Mouse (Mus musculus) MEL (cell line): ENCODE measurements around the gene Kidins220. TPM values are rescaled to one million over a fixed set of nuclear protein-coding genes. Genes with fewer than 3 reads are reported as not detected.

Source experiments
- DNase-seq: peaks from one replicate; pipeline ENCODE4 v3.0.0; 2011; ENCODE audit warnings: low read depth, low spot score
- H3K27ac ChIP-seq: 2 replicates; pipeline ENCODE4 v1.5.1; 2012; ENCODE audit warnings: low read depth, mild to moderate bottlenecking, control low read depth, low read length, moderate library complexity; ENCODE audit not compliant: control insufficient read depth
- H3K27me3 ChIP-seq, 2 experiments: fragments of 150-350 bp in 1 of 2; sonication (generic) in 1 of 2; 2 replicates each; pipeline ENCODE4 v1.6.1; 2012; ENCODE audit warnings: low read length in 2 of 2, mild to moderate bottlenecking in 2 of 2, improper control_type of control experiment in 1 of 2, moderate library complexity in 1 of 2; ENCODE audit not compliant: insufficient read depth in 2 of 2, control insufficient read depth in 1 of 2
- H3K36me3 ChIP-seq, 2 experiments: 2 replicates each; pipeline ENCODE4 v1.6.1; 2012 to 2014; ENCODE audit warnings: low read length in 2 of 2, improper control_type of control experiment in 1 of 2, inconsistent platforms in 1 of 2, mild to moderate bottlenecking in 1 of 2; ENCODE audit not compliant: insufficient read depth in 2 of 2, control insufficient read depth in 1 of 2
- H3K4me1 ChIP-seq, 2 experiments: fragments of 150-350 bp in 1 of 2; sonication (generic) in 1 of 2; 2 replicates each; pipeline ENCODE4 v1.6.1; 2012; ENCODE audit warnings: low read length in 2 of 2, improper control_type of control experiment in 1 of 2, mild to moderate bottlenecking in 1 of 2; ENCODE audit not compliant: insufficient read depth in 2 of 2, control insufficient read depth in 1 of 2
- H3K4me3 ChIP-seq, 2 experiments: fragments of 150-350 bp in 1 of 2; sonication (generic) in 1 of 2; 2 replicates each; pipeline ENCODE4 v1.5.1; 2012; ENCODE audit warnings: low read depth in 2 of 2, low read length in 2 of 2, mild to moderate bottlenecking in 2 of 2, moderate library complexity in 2 of 2, control low read depth in 1 of 2, improper control_type of control experiment in 1 of 2; ENCODE audit not compliant: control insufficient read depth in 1 of 2, insufficient read depth in 1 of 2
- H3K79me2 ChIP-seq: 2 replicates; pipeline ENCODE4 v1.6.1; 2012; ENCODE audit warnings: mild to moderate bottlenecking, low read length, moderate library complexity; ENCODE audit not compliant: control insufficient read depth, poor library complexity, insufficient read depth
- H3K9ac ChIP-seq: 2 replicates; pipeline ENCODE4 v1.6.1; 2012; ENCODE audit warnings: low read depth, mild to moderate bottlenecking, control low read depth, low read length, moderate library complexity; ENCODE audit not compliant: control insufficient read depth, poor library complexity, severe bottlenecking
- H3K9me3 ChIP-seq: fragments of 150-350 bp; sonication (generic); replicated peaks from 2 replicates; pipeline ENCODE4 v1.6.1; 2012; ENCODE audit warnings: mild to moderate bottlenecking, low read length, improper control_type of control experiment, moderate library complexity; ENCODE audit not compliant: insufficient read depth
- CHD1 ChIP-seq: IDR thresholded peaks from 2 replicates; pipeline ENCODE4 v1.6.1; 2012; ENCODE audit warnings: low read depth, mild to moderate bottlenecking, inconsistent platforms, low read length, improper control_type of control experiment
- CHD2 ChIP-seq: IDR thresholded peaks from 2 replicates; pipeline ENCODE4 v1.6.1; 2011; ENCODE audit warnings: low read length, improper control_type of control experiment
- CTCF ChIP-seq, 3 experiments: IDR thresholded peaks in 2 of 3; conservative IDR thresholded peaks in 1 of 3; 2 replicates each; pipeline ENCODE4 v1.5.1; 2011 to 2012; ENCODE audit warnings: low read length in 3 of 3, low read depth in 2 of 3, mild to moderate bottlenecking in 2 of 3, improper control_type of control experiment in 1 of 3, inconsistent platforms in 1 of 3, mixed read lengths in 1 of 3, moderate library complexity in 1 of 3; ENCODE audit not compliant: control insufficient read depth in 1 of 3, insufficient read depth in 1 of 3, poor library complexity in 1 of 3, severe bottlenecking in 1 of 3
- E2F4 ChIP-seq: IDR thresholded peaks from 2 replicates; pipeline ENCODE4 v1.6.1; 2011; ENCODE audit warnings: low read depth, low read length, improper control_type of control experiment, borderline replicate concordance
- GATA1 ChIP-seq: IDR thresholded peaks from 2 replicates; pipeline ENCODE4 v1.6.1; 2011; ENCODE audit warnings: low read depth, low read length, improper control_type of control experiment
- HCFC1 ChIP-seq: IDR thresholded peaks from 2 replicates; pipeline ENCODE4 v1.6.1; 2012; ENCODE audit warnings: low read depth, mild to moderate bottlenecking, inconsistent platforms, low read length, improper control_type of control experiment, moderate library complexity
- KAT2A ChIP-seq: conservative IDR thresholded peaks from 2 replicates; pipeline ENCODE4 v1.6.1; 2012; ENCODE audit warnings: low read depth, low read length, improper control_type of control experiment, inconsistent platforms
- NELFE ChIP-seq: IDR thresholded peaks from 2 replicates; pipeline ENCODE4 v1.6.1; 2011; ENCODE audit warnings: low read depth, low read length, improper control_type of control experiment
- NRF1 ChIP-seq: IDR thresholded peaks from 2 replicates; pipeline ENCODE4 v1.6.1; 2014; ENCODE audit warnings: low read depth, mild to moderate bottlenecking, inconsistent platforms, low read length, improper control_type of control experiment, moderate library complexity; ENCODE audit not compliant: poor library complexity, insufficient read depth, severe bottlenecking
- POLR2AphosphoS5 ChIP-seq: IDR thresholded peaks from 2 replicates; pipeline ENCODE4 v1.6.1; 2012; ENCODE audit warnings: low read depth, borderline replicate concordance, mild to moderate bottlenecking, inconsistent platforms, low read length, moderate library complexity, mixed read lengths
- RAD21 ChIP-seq: IDR thresholded peaks from 2 replicates; pipeline ENCODE4 v1.6.1; 2011; ENCODE audit warnings: mild to moderate bottlenecking, low read depth, low read length, improper control_type of control experiment
- RCOR1 ChIP-seq: IDR thresholded peaks from 2 replicates; pipeline ENCODE4 v1.6.1; 2012; ENCODE audit warnings: low read depth, mild to moderate bottlenecking, inconsistent platforms, low read length, improper control_type of control experiment
- SMC3 ChIP-seq: IDR thresholded peaks from 2 replicates; pipeline ENCODE4 v1.6.1; 2011; ENCODE audit warnings: low read depth, low read length, improper control_type of control experiment
- TAL1 ChIP-seq: IDR thresholded peaks from 2 replicates; pipeline ENCODE4 v1.6.1; 2012; ENCODE audit warnings: mild to moderate bottlenecking, inconsistent platforms, low read length, moderate library complexity, mixed read lengths
- TBP ChIP-seq: IDR thresholded peaks from 2 replicates; pipeline ENCODE4 v1.8.0; 2011; ENCODE audit warnings: low read depth, low read length, improper control_type of control experiment
- TCF12 ChIP-seq: IDR thresholded peaks from 2 replicates; pipeline ENCODE4 v1.6.1; 2014; ENCODE audit warnings: low read depth, mild to moderate bottlenecking, inconsistent platforms, low read length, improper control_type of control experiment, moderate library complexity
- USF2 ChIP-seq, 2 experiments: IDR thresholded peaks; 2 replicates each; pipeline ENCODE4 v1.6.1; 2011 to 2012; ENCODE audit warnings: improper control_type of control experiment in 2 of 2, low read length in 2 of 2, borderline replicate concordance in 1 of 2, inconsistent platforms in 1 of 2, low read depth in 1 of 2, mild to moderate bottlenecking in 1 of 2; ENCODE audit not compliant: insufficient read depth in 1 of 2
- ZC3H11A ChIP-seq: IDR thresholded peaks from 2 replicates; pipeline ENCODE4 v1.6.1; 2012; ENCODE audit warnings: low read depth, mild to moderate bottlenecking, inconsistent platforms, low read length, improper control_type of control experiment
- ZMIZ1 ChIP-seq: IDR thresholded peaks from 2 replicates; pipeline ENCODE4 v1.6.1; 2012; ENCODE audit warnings: low read depth, mild to moderate bottlenecking, inconsistent platforms, low read length, improper control_type of control experiment, moderate library complexity
- polyA plus RNA-seq, 2 experiments: library from polyadenylated mRNA; stranded (reverse) in 1 of 2; unstranded in 1 of 2; fragments of >175 nt in 1 of 2; fragments of >200 nt in 1 of 2; gene quantifications; 2 replicates each; pipeline versions ENCODE4 v1.2.1 to v1.2.4; 2012; ENCODE audit warnings: low replicate concordance in 2 of 2, low read depth in 1 of 2; ENCODE audit not compliant: insufficient read length in 2 of 2, insufficient read depth in 1 of 2, missing spikeins in 1 of 2
- total RNA-seq: library from RNA; depleted of rRNA; stranded (reverse); fragments of 300-350 nt; gene quantifications from 2 replicates; pipeline ENCODE4 v1.2.3, GENCODE M21; 2012

The Kidins220 gene
- total and polyA plus RNA-seq, 3 experiments: 26.2 to 124 (median 29.2) TPM

DNA sequence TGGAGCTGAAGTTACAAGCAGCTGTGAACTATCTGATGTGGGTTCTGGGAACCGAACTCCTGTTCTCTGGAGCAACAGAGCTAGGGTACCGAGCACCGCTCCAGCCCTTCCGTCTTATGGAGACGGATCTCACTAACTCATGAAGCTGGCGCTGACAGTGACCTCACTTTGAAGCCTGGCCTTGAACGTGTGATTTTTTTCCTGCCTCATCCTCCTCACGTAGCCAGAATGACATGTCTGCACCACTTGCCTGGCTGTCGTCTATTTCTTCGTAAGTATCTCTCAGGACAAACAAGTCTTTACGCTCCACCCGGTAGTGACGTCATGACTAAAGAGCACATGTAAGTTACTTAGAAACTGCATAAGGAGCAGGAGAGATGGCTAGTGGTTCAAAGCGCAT lies 27.7 kb upstream of the Kidins220 start:
- Histone ChIP-seq H3K9ac (no peak overlapping the region), H3K9me3 (no peaks in the 10 kb centered on the region), H3K27me3 (no peaks in the 10 kb centered on the region), H3K4me3 (no peak overlapping the region)
- no peak for TF ChIP-seq HCFC1
- TF ChIP-seq RCOR1: no peak
- no peak for TF ChIP-seq POLR2AphosphoS5
- TF ChIP-seq USF2 (IDR thresholded peaks at IDR 0.05; ENCODE audit: borderline replicate concordance in 1 of 2, insufficient read depth in 1 of 2, low read depth in 1 of 2, low read length in 2 of 2): no peak
- TF ChIP-seq KAT2A: no peak
- no peak for TF ChIP-seq CHD1
- TF ChIP-seq TBP: no peak
- TF ChIP-seq E2F4: no peak
- no peak for TF ChIP-seq GATA1
- TF ChIP-seq ZC3H11A: no peak
- no peak for TF ChIP-seq CHD2
- no peak for TF ChIP-seq SMC3
- TF ChIP-seq NELFE: no peak
- no peak for TF ChIP-seq TCF12
- no peak for TF ChIP-seq NRF1
- no peak for TF ChIP-seq TAL1
- TF ChIP-seq, all 39 proteins: peak for 0
- no peaks in the 10 kb centered on the region for H3K79me2 ChIP-seq
- peaks cover 0 to 5% of the 10 kb centered on the region in 2 experiments; a peak in 2 of 4 replicates for H3K4me1 ChIP-seq
- H3K36me3 ChIP-seq: no peaks in the 10 kb centered on the region
- H3K27ac ChIP-seq: no peak overlapping the region
- DNase-seq: no peak

DNA sequence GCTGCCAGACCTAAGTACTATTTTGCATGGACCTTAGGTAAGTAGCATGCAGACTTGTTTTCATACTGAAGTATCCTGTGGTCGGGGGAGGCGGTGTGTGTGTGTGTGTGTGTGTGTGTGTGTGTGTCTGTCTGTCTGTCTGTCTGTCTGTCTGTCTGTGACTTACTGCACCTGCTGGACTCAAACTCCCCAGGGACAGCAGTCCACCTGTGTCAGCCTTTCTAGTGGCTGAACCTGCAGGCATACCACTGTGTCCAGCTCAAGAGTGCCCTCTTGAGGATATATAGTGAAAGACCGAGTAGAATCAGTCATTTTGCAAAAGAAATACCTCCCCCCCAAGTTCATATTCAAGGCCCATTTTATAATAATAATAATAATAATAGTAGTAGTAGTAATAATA lies 26.4 kb upstream of the Kidins220 start:
- Histone ChIP-seq H3K27ac (no peak overlapping the region), H3K4me3 (no peak overlapping the region), H3K9me3 (no peaks in the 10 kb centered on the region), H3K27me3 (no peaks in the 10 kb centered on the region), H3K4me1 (peaks cover 0 to 2% of the 10 kb centered on the region in 2 experiments; a peak in 2 of 4 replicates), H3K79me2 (no peaks in the 10 kb centered on the region), H3K9ac (no peak overlapping the region), H3K36me3 (no peaks in the 10 kb centered on the region)
- TF ChIP-seq ZMIZ1 (no peak), RAD21 (peak; percentile 72), SMC3 (peak; percentile 72), ZC3H11A (peak; percentile 66), CTCF (IDR thresholded peaks at IDR 0.05 in 2 of 3, conservative IDR thresholded peaks at IDR 0.05 in 1 of 3; ENCODE audit: control insufficient read depth in 1 of 3, insufficient read depth in 1 of 3, low read depth in 2 of 3, low read length in 3 of 3, poor library complexity in 1 of 3, severe bottlenecking in 1 of 3) (peak in 2 of 3 experiments; percentile 68 to 75; a peak in 5 of 6 replicates), CHD1 (no peak)
- peak; percentile 59 for DNase-seq
